Mouse (Mus musculus): Measurements from ENCODE around the gene Man2a1.

DNA sequence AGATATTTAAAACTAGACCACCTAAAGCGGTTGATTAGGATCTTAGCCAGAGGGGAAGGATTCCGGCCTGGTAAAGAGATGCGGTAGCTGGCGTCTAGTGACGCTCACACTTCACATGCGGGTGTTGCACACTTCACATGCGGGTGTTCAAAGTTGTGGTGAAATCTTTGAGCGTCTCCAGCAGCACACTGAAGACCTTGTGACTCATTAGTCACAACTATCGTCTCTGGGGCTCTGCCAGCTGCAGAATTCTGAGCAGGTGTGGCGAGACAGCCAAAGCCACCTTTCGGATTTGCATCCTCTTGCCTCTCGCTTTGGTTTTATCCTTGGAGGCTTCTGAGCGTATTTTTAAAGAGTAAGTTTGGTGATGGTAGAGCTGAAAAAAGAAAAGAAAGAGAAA lies 187.8 kb downstream of the Man2a1 start:
- TF ChIP-seq CTCF (IDR thresholded peaks at IDR 0.05; ENCODE audit: control insufficient read depth, insufficient read depth, insufficient replicate concordance, low read depth, low read length) (no peak), POLR2A (IDR thresholded peaks at IDR 0.05; ENCODE audit: control insufficient read depth, low read depth, low read length) (no peak)

Measured in testis, adult 2 months (tissue).